In the genomic region with DNA sequence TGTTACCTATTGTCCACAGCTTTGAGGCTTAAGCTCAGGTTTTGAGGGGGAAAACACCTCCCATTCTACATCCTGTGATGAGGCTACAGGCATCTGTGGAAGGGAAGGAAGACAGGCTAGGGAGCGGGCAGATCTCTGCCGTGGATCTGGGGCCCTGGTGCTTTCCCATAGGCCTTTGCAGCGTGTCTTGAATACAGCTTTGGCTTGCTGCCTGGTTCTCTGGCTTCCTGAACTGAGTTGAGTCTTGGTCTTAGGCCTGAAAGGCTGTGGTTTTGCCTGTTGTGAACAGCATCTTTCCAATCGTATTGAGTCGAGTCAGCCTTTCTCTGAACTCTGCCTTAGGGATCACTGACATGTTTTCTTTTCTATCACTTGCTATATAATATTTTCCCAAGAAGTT, we compare ENCODE assay signal across 10 mouse cellular contexts. TPM values are rescaled to one million over a fixed set of nuclear protein-coding genes. Genes with fewer than 3 reads are reported as not detected.
DNase-seq lines count a peak whose midpoint lies in the region; ATAC-seq and TF ChIP-seq lines count a peak whose summit lies in the region.
"Had no signal": no experiment of that assay in that cellular context is flagged by ENCODE, and none has a peak within 500 bp of the region (broad histone marks: within the 10 kb centered on the region; RNA-seq: fewer than 3 reads in every experiment).

No protein-coding gene starts in this region.

- WGBS in intestine, embryonic 16.5 days = 78% methylated on average over 5 of the region's 5 CpGs
- 75% methylated on average over 5 of the region's 5 CpGs for WGBS in intestine, postnatal 0 days
- WGBS in forebrain, postnatal 0 days = 61% methylated on average over 5 of the region's 5 CpGs

- no peak overlapping the region for H3K4me2 ChIP-seq in intestine, embryonic 16.5 days (ENCODE audit: low read depth, low read length)
- H3K4me2 ChIP-seq in intestine, postnatal 0 days (replicated peaks; ENCODE audit: low read depth) = no peak overlapping the region
- no peak overlapping the region for H3K4me2 ChIP-seq in forebrain, postnatal 0 days (ENCODE audit: low read depth)
- H3K4me2 ChIP-seq: neural tube, embryonic 13.5 days had no signal

- H3K36me3 ChIP-seq in intestine, embryonic 16.5 days (ENCODE audit: control insufficient read depth, insufficient read depth, low read length) = no peaks in the 10 kb centered on the region
- H3K36me3 ChIP-seq in intestine, postnatal 0 days (ENCODE audit: control insufficient read depth, insufficient read depth) = no peaks in the 10 kb centered on the region
- no peaks in the 10 kb centered on the region for H3K36me3 ChIP-seq in forebrain, postnatal 0 days (ENCODE audit: insufficient read depth)
- H3K36me3 ChIP-seq: neural tube, embryonic 13.5 days had no signal

- H3K9me3 ChIP-seq in intestine, embryonic 16.5 days (ENCODE audit: control insufficient read depth, low read length) = no peaks in the 10 kb centered on the region
- H3K9me3 ChIP-seq in intestine, postnatal 0 days (ENCODE audit: control insufficient read depth) = no peaks in the 10 kb centered on the region
- H3K9me3 ChIP-seq in forebrain, postnatal 0 days (ENCODE audit: low read length) = no peaks in the 10 kb centered on the region
- H3K9me3 ChIP-seq: neural tube, embryonic 13.5 days had no signal

- no peak overlapping the region for H3K9ac ChIP-seq in intestine, embryonic 16.5 days (ENCODE audit: low read depth, low read length)
- H3K9ac ChIP-seq in intestine, postnatal 0 days (ENCODE audit: low read depth, low read length) = no peak overlapping the region
- no peak overlapping the region for H3K9ac ChIP-seq in forebrain, postnatal 0 days
- H3K9ac ChIP-seq: neural tube, embryonic 13.5 days had no signal

- no peak overlapping the region for H3K4me3 ChIP-seq in intestine, embryonic 16.5 days (ENCODE audit: low read length)
- no peak overlapping the region for H3K4me3 ChIP-seq in intestine, postnatal 0 days (ENCODE audit: low read depth, low read length)
- H3K4me3 ChIP-seq in forebrain, postnatal 0 days (ENCODE audit: low read depth, low read length) = no peak overlapping the region
- H3K4me3 ChIP-seq: neural tube, embryonic 13.5 days had no signal

- H3K27me3 ChIP-seq in intestine, embryonic 16.5 days (replicated peaks; ENCODE audit: control insufficient read depth, insufficient read depth, low read length) = 0 out of 2 replicates have a peak, but pooled peaks cover 3% of the 10 kb centered on the region
- peaks cover 47% of the 10 kb centered on the region for H3K27me3 ChIP-seq in intestine, postnatal 0 days (replicated peaks; ENCODE audit: control insufficient read depth, insufficient read depth, low read length)
- H3K27me3 ChIP-seq in forebrain, postnatal 0 days (ENCODE audit: insufficient read depth, low read length) = no peaks in the 10 kb centered on the region
- H3K27me3 ChIP-seq: neural tube, embryonic 13.5 days; Patski had no signal

- no peak for ATAC-seq in intestine, embryonic 16.5 days
- ATAC-seq in intestine, postnatal 0 days = no peak
- no peak for ATAC-seq in forebrain, postnatal 0 days
- ATAC-seq in frontal cortex, adult (ENCODE audit: low TSS enrichment) = no peak
- ATAC-seq: Patski had no signal

- 0 out of 2 replicates have a peak overlapping the region, but pooled peaks have one; percentile 19 for H3K27ac ChIP-seq in intestine, embryonic 16.5 days (ENCODE audit: low read length)
- H3K27ac ChIP-seq in intestine, postnatal 0 days (ENCODE audit: low read depth, low read length) = no peak overlapping the region
- no peak overlapping the region for H3K27ac ChIP-seq in forebrain, postnatal 0 days (ENCODE audit: low read depth, low read length)
- H3K27ac ChIP-seq: neural tube, embryonic 13.5 days had no signal

- peak; percentile 37 for DNase-seq in brain, adult 2 months (ENCODE audit: low read depth, low spot score)
- peak; percentile 48 to 58 for DNase-seq in cerebellum, postnatal 14 days
- peak; percentile 70 for DNase-seq in kidney, postnatal 10 days
- no peak for DNase-seq in forebrain, postnatal 0 days
- no peak for DNase-seq in layer of hippocampus, postnatal 36 days

- no peaks in the 10 kb centered on the region for H3K4me1 ChIP-seq in intestine, embryonic 16.5 days (ENCODE audit: control insufficient read depth, insufficient read depth, low read length)
- H3K4me1 ChIP-seq in intestine, postnatal 0 days (replicated peaks; ENCODE audit: control insufficient read depth, insufficient read depth, low read length) = no peaks in the 10 kb centered on the region
- H3K4me1 ChIP-seq in forebrain, postnatal 0 days (ENCODE audit: insufficient read depth) = no peaks in the 10 kb centered on the region
- H3K4me1 ChIP-seq: neural tube, embryonic 13.5 days had no signal

- TF ChIP-seq CTCF in intestine, postnatal 0 days (IDR thresholded peaks at IDR 0.05; ENCODE audit: low read depth) = no peak
- TF ChIP-seq CTCF in forebrain, postnatal 0 days (IDR thresholded peaks at IDR 0.05; ENCODE audit: low read depth) = no peak

RNA-seq across cellular contexts. Expression of gene Ddx59, which starts 33.5 kb away (rescaled TPM):
- polyA plus RNA-seq in intestine, embryonic 16.5 days (2015; fragmentation: Nextera tagmentation; extraction: Ambion mirVana) = 10.1 and 12.3 TPM in 2 replicates
- 6.0 and 6.8 TPM in 2 replicates for polyA plus RNA-seq in intestine, postnatal 0 days (2015; fragmentation: Nextera tagmentation; extraction: Ambion mirVana)
- total RNA-seq in forebrain, postnatal 0 days (2014; rRNA removed) = 16.2 and 18.8 TPM in 2 replicates
- polyA plus RNA-seq in forebrain, postnatal 0 days (2015; fragmentation: Nextera tagmentation; extraction: Ambion mirVana) = 14.6 and 17.8 TPM in 2 replicates
- total RNA-seq in layer of hippocampus, postnatal 36 days (2021) = 1 to 10 TPM; 7.5 to 8.3 TPM

RNA-seq across cellular contexts. Expression of gene Camsap2, which starts 35.7 kb away (rescaled TPM):
- 3.7 and 3.9 TPM in 2 replicates for polyA plus RNA-seq in intestine, embryonic 16.5 days (2015; fragmentation: Nextera tagmentation; extraction: Ambion mirVana)
- polyA plus RNA-seq in intestine, postnatal 0 days (2015; fragmentation: Nextera tagmentation; extraction: Ambion mirVana) = 3.3 and 3.6 TPM in 2 replicates
- 120 and 135 TPM in 2 replicates for total RNA-seq in forebrain, postnatal 0 days (2014; rRNA removed)
- 16.1 and 20.1 TPM in 2 replicates for polyA plus RNA-seq in forebrain, postnatal 0 days (2015; fragmentation: Nextera tagmentation; extraction: Ambion mirVana)
- 100 to 1,000 TPM; 136 to 142 TPM for total RNA-seq in layer of hippocampus, postnatal 36 days (2021)

Comparison
In these comparisons a context has a peak if more than half of its experiments do, and no peak if none do; other contexts are left out.
1. DNase-seq: peak in brain, adult 2 months (single experiment), cerebellum, postnatal 14 days (2 of 2) and kidney, postnatal 10 days (single experiment); none in forebrain, postnatal 0 days (single experiment) and layer of hippocampus, postnatal 36 days (0 of 2).